Mouse (Mus musculus) embryonic facial prominence, embryonic 14.5 days (tissue): ENCODE measurements around the gene Krt27. TPM values are rescaled to one million over a fixed set of nuclear protein-coding genes. Genes with fewer than 3 reads are reported as not detected.
A peak's percentile ranks its signal among the peaks of the same experiment; 100 is the strongest.

Experiments used
- ATAC-seq: fragments of 200-750 bp; cut with Nextera tagmentation; 2 replicates; pipeline ENCODE4 v1.8.0; 2017; ENCODE audit warnings: low read depth, moderate number of reproducible peaks, moderate TSS enrichment
- DNase-seq: peaks from one replicate; pipeline ENCODE4 v3.0.0-alpha.2; 2015; ENCODE audit warnings: low spot score
- H3K27ac ChIP-seq: fragments of 300-500 bp; sonication (generic); replicated peaks from 2 replicates; pipeline ENCODE4 v1.5.1; 2014; ENCODE audit warnings: low read depth, mild to moderate bottlenecking, low read length, moderate library complexity
- H3K27me3 ChIP-seq: fragments of 300-500 bp; sonication (generic); replicated peaks from 2 replicates; pipeline ENCODE4 v1.6.1; 2014; ENCODE audit warnings: low read length; ENCODE audit not compliant: control insufficient read depth, insufficient read depth
- H3K36me3 ChIP-seq: fragments of 300-500 bp; sonication (generic); 2 replicates; pipeline ENCODE4 v1.6.1; 2014; ENCODE audit warnings: low read length, mixed read lengths; ENCODE audit not compliant: control insufficient read depth, insufficient read depth
- H3K4me1 ChIP-seq: fragments of 300-500 bp; sonication (generic); 2 replicates; pipeline ENCODE4 v1.6.1; 2014; ENCODE audit warnings: antibody characterized with exemption, low read length; ENCODE audit not compliant: control insufficient read depth, insufficient read depth
- H3K4me2 ChIP-seq: fragments of 300-500 bp; sonication (generic); 2 replicates; pipeline ENCODE4 v1.6.1; 2014; ENCODE audit warnings: low read depth, mild to moderate bottlenecking, low read length, moderate library complexity, mixed read lengths
- H3K4me3 ChIP-seq: fragments of 300-500 bp; sonication (generic); 2 replicates; pipeline ENCODE4 v1.5.1; 2014; ENCODE audit warnings: low read depth, mild to moderate bottlenecking, low read length
- H3K9ac ChIP-seq: fragments of 300-500 bp; sonication (generic); 2 replicates; pipeline ENCODE4 v1.6.1; 2014; ENCODE audit warnings: low read depth, mild to moderate bottlenecking, low read length, moderate library complexity, mixed read lengths
- H3K9me3 ChIP-seq: fragments of 300-500 bp; sonication (generic); 2 replicates; pipeline ENCODE4 v1.6.1; 2016; ENCODE audit warnings: low read length; ENCODE audit not compliant: control insufficient read depth
- WGBS: fragments of 180-500 bp; shearing (Covaris S2); extraction: QIAGEN DNeasy Blood & Tissue Kit; methylation state at CpG from one replicate; pipeline ENCODE4 v1.1.7; 2014; 5-methylcytosine and 5-hydroxymethylcytosine counted together
- polyA plus RNA-seq: library from polyadenylated mRNA; unstranded; fragments of >200 nt; fragmentation: Nextera tagmentation; extraction: Ambion mirVana; gene quantifications from 2 replicates; pipeline ENCODE4 v1.2.1, GENCODE M21; 2014

The Krt27 gene
- polyA plus RNA-seq, 1 experiment from 2014 or later, result 6.1 TPM

DNA sequence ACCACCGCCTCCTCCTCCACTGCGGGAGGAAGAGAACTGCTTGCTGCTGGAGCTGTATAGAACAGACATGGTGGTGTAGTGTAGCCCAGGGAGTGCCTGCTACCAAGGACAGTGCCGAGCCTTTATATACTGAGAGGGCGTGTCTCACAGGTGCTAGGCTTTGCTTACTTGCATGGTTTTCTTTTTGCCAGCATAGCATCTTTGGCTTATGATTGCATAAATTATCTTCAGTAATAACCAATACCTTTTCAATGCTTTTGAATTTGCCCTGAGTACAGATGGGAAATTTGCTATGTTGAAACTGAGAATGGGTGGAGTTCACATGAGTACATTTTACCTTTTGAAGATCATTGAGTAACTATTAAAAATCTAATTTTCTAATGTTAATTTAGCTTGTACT, 38.4 kb upstream of the Krt27 start, which contains the start of gene Krt10:
Krt10 (minus strand) TSS at position 101 of the 400 bp plus-strand sequence.
- no peak within 1 kb of the TSS for H3K4me3 ChIP-seq
- ATAC-seq (no peak), DNase-seq (no peak)
- H3K4me2 ChIP-seq, result no peak within 1 kb of the TSS
- H3K4me1 ChIP-seq, result no peaks in the 10 kb centered on the region
- no peaks in the 10 kb centered on the region for H3K27me3 ChIP-seq
- WGBS, result 80% methylated on average over 4 of the region's 4 CpGs
- H3K9ac ChIP-seq, result no peak within 1 kb of the TSS
- no peaks in the 10 kb centered on the region for H3K9me3 ChIP-seq
- H3K27ac ChIP-seq, result no peak within 1 kb of the TSS
- H3K36me3 ChIP-seq, result no peaks in the 10 kb centered on the region

DNA sequence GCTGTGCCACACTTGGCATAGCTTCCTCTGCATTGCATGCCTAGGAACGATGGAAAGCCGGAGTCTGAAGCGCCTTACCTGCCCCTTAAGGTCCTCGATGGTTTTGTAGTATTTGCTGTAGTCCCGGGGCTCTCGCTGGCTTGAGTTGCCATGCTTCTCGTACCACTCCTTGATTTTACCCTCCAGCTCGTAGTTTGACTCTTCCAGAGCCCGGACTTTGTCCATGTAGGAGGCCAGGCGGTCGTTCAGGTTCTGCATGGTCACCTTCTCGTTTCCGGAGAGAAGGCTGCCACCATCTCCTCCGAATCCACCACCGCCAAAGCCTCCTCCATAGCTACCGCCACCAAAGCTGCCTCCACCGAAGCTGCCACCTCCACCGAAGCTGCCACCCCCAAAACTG, 37.8 kb upstream of the Krt27 start:
- WGBS, result 93% methylated on average over 18 of the region's 18 CpGs
- DNase-seq, result no peak
- Histone ChIP-seq H3K4me2 (no peak overlapping the region), H3K9ac (no peak overlapping the region), H3K27me3 (no peaks in the 10 kb centered on the region), H3K4me1 (no peaks in the 10 kb centered on the region), H3K36me3 (no peaks in the 10 kb centered on the region), H3K9me3 (no peaks in the 10 kb centered on the region), H3K4me3 (no peak overlapping the region), H3K27ac (no peak overlapping the region)
- ATAC-seq, result no peak

DNA sequence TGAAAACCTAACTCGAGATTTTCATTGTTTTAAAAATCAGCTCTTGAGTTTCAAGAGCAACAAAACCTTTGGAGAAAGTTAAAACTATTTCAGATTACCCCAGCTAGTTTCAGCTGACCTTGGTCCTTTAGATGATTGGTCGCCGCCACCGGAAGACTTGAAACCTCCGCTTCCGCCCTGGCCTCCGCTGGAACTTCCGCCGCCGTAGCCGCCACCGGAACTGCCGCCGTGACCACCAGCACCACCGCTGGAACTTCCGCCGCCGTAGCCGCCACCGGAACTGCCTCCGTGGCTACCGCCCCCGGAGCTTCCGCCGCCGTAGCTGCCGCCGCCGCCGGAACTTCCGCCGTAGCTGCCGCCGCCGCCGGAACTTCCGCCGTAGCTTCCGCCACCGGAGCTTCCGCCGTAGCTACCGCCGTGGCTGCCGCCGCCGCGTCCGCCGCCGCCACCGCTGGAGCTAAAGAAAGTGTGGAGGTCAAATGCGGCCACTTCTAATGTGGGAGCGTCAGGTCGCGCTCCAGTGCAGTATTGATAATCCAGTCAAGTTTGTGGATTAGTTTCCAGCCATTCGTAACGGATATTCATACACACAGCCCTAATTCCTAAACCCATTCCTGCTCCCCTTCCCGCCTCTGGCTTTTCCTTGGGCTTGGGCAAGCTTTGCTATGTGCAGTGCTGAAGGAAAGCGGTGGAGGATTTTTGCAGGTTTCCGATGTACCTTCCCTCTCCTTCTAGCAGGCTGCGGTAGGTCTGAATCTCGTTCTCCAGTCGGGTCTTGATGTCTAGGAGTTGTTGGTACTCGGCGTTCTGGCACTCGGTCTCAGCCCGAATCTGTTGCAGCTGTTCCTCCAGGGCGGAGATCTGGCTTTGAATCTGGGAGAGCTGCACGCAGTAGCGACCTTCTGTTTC, 35.2 kb upstream of the Krt27 start:
- 1% methylated on average over 61 of the region's 71 CpGs for WGBS

DNA sequence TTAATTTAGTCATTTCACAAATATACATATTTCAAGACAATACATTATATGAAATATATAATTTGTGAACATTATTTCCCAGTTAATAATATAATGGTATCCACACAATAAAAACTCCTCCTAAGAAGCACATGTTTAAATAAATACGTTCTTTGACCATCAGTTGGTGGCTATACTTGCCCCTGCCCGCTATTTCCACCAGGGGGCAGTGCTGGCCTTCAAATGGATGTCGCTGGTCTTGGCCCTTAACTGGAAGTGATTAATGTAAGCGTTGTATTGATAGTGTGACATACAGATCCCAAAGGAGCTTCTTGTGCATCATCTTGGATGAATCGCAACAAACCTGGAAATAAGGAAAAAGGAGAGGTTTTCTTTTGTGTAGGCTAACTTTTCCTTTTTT, 28.7 kb upstream of the Krt27 start:
- Histone ChIP-seq H3K9ac (no peak overlapping the region), H3K4me3 (no peak overlapping the region), H3K27me3 (peaks cover under 1% of the 10 kb centered on the region; the same call in 1 of the 2 replicates), H3K9me3 (no peaks in the 10 kb centered on the region), H3K4me2 (no peak overlapping the region), H3K4me1 (no peaks in the 10 kb centered on the region), H3K27ac (no peak overlapping the region), H3K36me3 (no peaks in the 10 kb centered on the region)
- 10% methylated on average over 5 of the region's 5 CpGs for WGBS
- DNase-seq, result peak; percentile 61
- no peak for ATAC-seq

More for the DNA sequence above, 35.2 kb upstream of the Krt27 start:
- Histone ChIP-seq H3K4me3 (peak overlapping the region; percentile 56), H3K4me1 (no peaks in the 10 kb centered on the region), H3K27ac (peak overlapping the region; percentile 98), H3K27me3 (no peaks in the 10 kb centered on the region; the same call in 1 of the 2 replicates), H3K4me2 (peak overlapping the region; percentile 77), H3K36me3 (no peaks in the 10 kb centered on the region), H3K9ac (peak overlapping the region; percentile 75), H3K9me3 (no peaks in the 10 kb centered on the region)
- peak; percentile 88 for ATAC-seq
- peak; percentile 92 for DNase-seq

DNA sequence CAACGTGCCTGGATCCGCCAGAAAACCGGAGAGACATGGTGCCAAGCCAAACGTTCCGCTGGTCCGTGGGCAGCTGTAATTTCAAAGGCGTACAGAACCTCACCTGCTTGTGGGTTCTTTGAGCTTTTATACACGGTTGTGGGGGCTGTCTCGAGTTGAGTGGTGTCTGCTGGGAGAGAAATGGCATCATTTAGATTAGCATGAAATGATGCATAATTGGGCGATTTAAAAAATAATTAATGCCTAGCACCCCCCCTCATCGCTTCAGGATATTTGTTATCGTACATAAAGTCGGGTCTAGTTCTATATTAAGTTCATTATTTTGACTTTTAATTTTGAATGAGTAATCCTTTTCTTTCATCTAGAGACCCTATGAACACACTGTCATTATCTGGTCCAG, 23.9 kb upstream of the Krt27 start, which contains the start of gene Krt28:
Krt28 (minus strand) TSS at position 101 of the 400 bp plus-strand sequence.
- no peak within 1 kb of the TSS for H3K4me2 ChIP-seq
- H3K9me3 ChIP-seq, result no peaks in the 10 kb centered on the region
- H3K4me3 ChIP-seq, result no peak within 1 kb of the TSS
- peaks cover 3% of the 10 kb centered on the region; the same call in 1 of the 2 replicates for H3K27me3 ChIP-seq
- H3K9ac ChIP-seq, result no peak within 1 kb of the TSS
- no peaks in the 10 kb centered on the region for H3K4me1 ChIP-seq
- no peak for ATAC-seq
- H3K27ac ChIP-seq, result no peak within 1 kb of the TSS
- no peaks in the 10 kb centered on the region for H3K36me3 ChIP-seq
- WGBS, result 84% methylated on average over 13 of the region's 13 CpGs
- no peak for DNase-seq

DNA sequence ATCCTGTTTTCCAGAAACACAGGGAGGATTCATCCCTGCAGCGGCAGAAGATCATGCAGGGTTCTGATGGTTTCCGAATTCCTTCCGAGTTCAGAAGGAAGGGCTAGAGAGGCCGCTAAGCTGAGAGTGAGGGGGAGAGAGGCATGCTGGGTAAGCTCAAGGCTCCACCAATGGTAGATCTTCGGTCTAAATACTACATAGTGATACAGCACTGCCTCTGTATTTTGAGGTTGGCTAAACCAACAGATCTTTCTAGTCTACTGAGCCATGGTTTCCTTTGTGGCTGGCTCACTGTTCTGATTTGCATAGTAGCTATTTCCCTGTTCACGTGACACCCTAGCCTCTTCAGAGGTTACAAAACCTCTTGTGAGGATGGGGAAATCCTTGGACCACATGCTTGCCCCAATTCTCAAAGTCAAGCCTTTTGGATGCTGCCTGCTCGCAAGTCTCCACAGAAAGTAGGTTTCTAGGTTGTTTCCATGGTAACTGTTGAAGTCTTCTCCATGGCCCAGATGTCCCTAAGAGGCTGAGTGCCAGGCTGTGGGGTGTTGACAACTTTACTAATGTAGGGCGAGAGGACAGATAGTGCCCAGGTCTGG, 19.0 kb upstream of the Krt27 start:
- ATAC-seq (no peak), DNase-seq (no peak)
- H3K9me3 ChIP-seq, result no peaks in the 10 kb centered on the region
- H3K36me3 ChIP-seq, result no peaks in the 10 kb centered on the region
- peaks cover 3% of the 10 kb centered on the region; the same call in 1 of the 2 replicates for H3K27me3 ChIP-seq
- H3K27ac ChIP-seq, result no peak overlapping the region
- H3K9ac ChIP-seq, result no peak overlapping the region
- no peaks in the 10 kb centered on the region for H3K4me1 ChIP-seq
- no peak overlapping the region for H3K4me2 ChIP-seq
- WGBS, result 85% methylated on average over 8 of the region's 8 CpGs
- H3K4me3 ChIP-seq, result no peak overlapping the region

DNA sequence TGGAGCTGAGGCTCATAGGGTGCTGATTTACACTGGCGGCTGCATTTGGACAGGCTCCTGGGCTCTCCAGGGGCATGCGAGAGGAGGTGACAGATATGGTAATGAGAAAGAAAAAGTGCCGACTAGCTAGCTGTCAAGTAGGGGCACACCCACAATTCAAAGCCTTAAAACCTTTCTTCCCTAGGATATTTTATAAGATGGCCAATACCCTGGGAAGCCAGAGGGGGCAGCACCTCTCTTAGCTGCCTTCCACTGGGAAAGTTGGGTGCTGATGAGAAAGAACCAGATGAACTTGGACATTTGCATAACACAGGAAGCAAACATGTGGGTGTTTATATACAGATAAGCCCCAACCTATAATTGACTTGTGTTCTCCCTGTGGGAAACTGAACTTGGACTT, 18.3 kb upstream of the Krt27 start:
- H3K27ac ChIP-seq, result no peak overlapping the region
- H3K36me3 ChIP-seq, result no peaks in the 10 kb centered on the region
- no peaks in the 10 kb centered on the region for H3K9me3 ChIP-seq
- DNase-seq (no peak), ATAC-seq (no peak)
- WGBS, result 9% methylated on average over 3 of the region's 3 CpGs
- H3K4me2 ChIP-seq, result no peak overlapping the region
- no peaks in the 10 kb centered on the region for H3K4me1 ChIP-seq
- no peaks in the 10 kb centered on the region; the same call in 1 of the 2 replicates for H3K27me3 ChIP-seq
- no peak overlapping the region for H3K4me3 ChIP-seq
- H3K9ac ChIP-seq, result no peak overlapping the region

DNA sequence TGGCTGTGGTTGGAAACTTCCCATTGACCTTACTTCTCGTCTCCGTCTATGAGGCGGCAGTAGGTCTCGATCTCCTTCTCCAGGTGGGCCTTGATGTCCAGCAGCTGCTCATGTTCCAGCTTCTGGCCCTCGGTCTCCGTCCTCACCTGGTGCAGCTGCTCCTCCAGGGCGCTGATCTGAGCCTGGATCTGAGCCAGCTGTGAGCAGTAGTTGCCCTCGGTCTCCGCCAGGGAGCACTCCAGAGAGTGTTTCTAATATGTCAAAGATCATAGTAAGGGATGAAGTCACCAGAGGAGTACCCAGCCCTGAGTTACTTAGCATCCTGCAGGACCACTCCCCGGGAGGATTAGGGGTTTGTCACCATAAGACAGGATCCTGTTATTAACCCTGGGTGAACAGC, 15.9 kb upstream of the Krt27 start:
- Histone ChIP-seq H3K4me1 (no peaks in the 10 kb centered on the region), H3K36me3 (no peaks in the 10 kb centered on the region), H3K4me3 (no peak overlapping the region), H3K27me3 (no peaks in the 10 kb centered on the region), H3K9ac (no peak overlapping the region), H3K9me3 (no peaks in the 10 kb centered on the region), H3K4me2 (no peak overlapping the region), H3K27ac (no peak overlapping the region)
- ATAC-seq, result no peak
- WGBS, result 52% methylated on average over 10 of the region's 10 CpGs
- DNase-seq, result peak; percentile 5
